Mouse (Mus musculus) cortical plate, adult 2 months (tissue): ENCODE results near the gene Krtdap.

ENCODE experiments used
- CTCF ChIP-seq: fragments of 200-500 bp; IDR thresholded peaks from 2 replicates; pipeline ENCODE4 v1.5.1; 2011; ENCODE audit warnings: mild to moderate bottlenecking, control low read depth, low read length; ENCODE audit not compliant: insufficient read depth; ENCODE audit errors: extremely low read depth
- POLR2A ChIP-seq: fragments of 200-500 bp; IDR thresholded peaks from 2 replicates; pipeline ENCODE4 v1.6.1; 2011; ENCODE audit warnings: mild to moderate bottlenecking, low read length, control low read depth; ENCODE audit not compliant: insufficient read depth; ENCODE audit errors: extremely low read depth

DNA sequence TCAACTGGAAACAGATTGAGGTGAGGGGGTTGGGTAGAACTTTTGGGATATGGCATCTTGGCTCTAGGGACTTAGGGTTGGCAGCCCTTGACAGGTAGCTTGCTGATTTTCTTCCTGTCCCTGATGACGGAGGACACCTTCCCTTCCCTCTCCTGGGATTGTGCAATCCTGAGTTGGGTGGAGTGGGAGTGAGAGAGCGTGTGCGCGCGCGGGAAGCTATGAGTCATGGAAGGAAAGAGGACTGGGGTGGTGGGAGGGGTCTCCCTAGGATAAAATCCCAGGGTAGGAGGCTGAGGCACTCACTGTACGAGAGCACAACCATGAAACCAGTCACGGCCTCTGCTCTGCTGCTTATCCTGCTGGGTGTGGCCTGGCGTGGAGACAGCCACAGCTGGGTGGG, 11.6 kb upstream of the Krtdap start:
- TF ChIP-seq CTCF = no peak
- no peak for TF ChIP-seq POLR2A
